Mouse (Mus musculus): Measurements from ENCODE around the gene Txndc12. TPM values are rescaled to one million over a fixed set of nuclear protein-coding genes. Genes with fewer than 3 reads are reported as not detected.

Gene Txndc12
- polyA plus RNA-seq (2017; shearing (Covaris generic)): 10 to 100 TPM; 20.4 to 30.8 TPM

GRCm38 (mm10) chr4:108834115-108834970 is at the start of gene Txndc12:
Gene Txndc12, plus strand, starts transcription at chr4:108834601.

GRCm38 (mm10) chr4:108832916-108833827 is 1.2 kb upstream of the Txndc12 start, which contains the start of gene Btf3l4:
Gene Btf3l4, minus strand, starts transcription at chr4:108833614.

GRCm38 (mm10) chr4:108847715-108848504 is 13.5 kb downstream of the Txndc12 start, which contains the start of gene Kti12:
Gene Kti12, plus strand, starts transcription at chr4:108847785.

GRCm38 (mm10) chr4:108848505-108848848 is 14.1 kb downstream of the Txndc12 start, which contains the start of gene A730015C16Rik:
Gene A730015C16Rik, minus strand, starts transcription at chr4:108848619.

GRCm38 (mm10) chr4:108878963-108879822 is 44.8 kb downstream of the Txndc12 start, which contains the start of gene Rab3b:
Gene Rab3b, plus strand, starts transcription at chr4:108879063.

Other genes with a start within 250 kb of the Txndc12 start
- gene Cc2d1b, start 214.7 kb upstream of the Txndc12 start, polyA plus RNA-seq (2017; shearing (Covaris generic)): 10 to 100 TPM; 91.8 to 98.0 TPM
- gene 3110021N24Rik, start 115.0 kb upstream of the Txndc12 start, polyA plus RNA-seq (2017; shearing (Covaris generic)): under 1 TPM in 1 of 2 experiments, not detected in 1; 0.64 TPM
- gene Zfyve9, start 53.8 kb upstream of the Txndc12 start, polyA plus RNA-seq (2017; shearing (Covaris generic)): under 1 TPM; 0.37 to 0.61 TPM
- gene Btf3l4, start 987 bp upstream of the Txndc12 start, polyA plus RNA-seq (2017; shearing (Covaris generic)): 10 to 100 TPM; 41.3 to 59.1 TPM
- gene Kti12, start 13.2 kb downstream of the Txndc12 start, polyA plus RNA-seq (2017; shearing (Covaris generic)): 10 to 100 TPM; 56.2 to 84.2 TPM
- gene A730015C16Rik, start 14.0 kb downstream of the Txndc12 start, polyA plus RNA-seq (2017; shearing (Covaris generic)): under 1 TPM; 0.29 to 0.39 TPM
- gene Rab3b, start 44.5 kb downstream of the Txndc12 start, polyA plus RNA-seq (2017; shearing (Covaris generic)): 1 to 10 TPM in 1 of 2 experiments, under 1 TPM in 1; 0.40 to 2.2 TPM
- gene Nrd1, start 166.1 kb downstream of the Txndc12 start, polyA plus RNA-seq (2017; shearing (Covaris generic)): 100 to 1,000 TPM; 102 to 113 TPM